Mouse (Mus musculus) MEL (cell line): ENCODE measurements around the gene Rad50. TPM values are rescaled to one million over a fixed set of nuclear protein-coding genes. Genes with fewer than 3 reads are reported as not detected.

Experiments used
- DNase-seq: peaks from one replicate; pipeline ENCODE4 v3.0.0; 2011; ENCODE audit warnings: low read depth, low spot score
- H3K27ac ChIP-seq: 2 replicates; pipeline ENCODE4 v1.5.1; 2012; ENCODE audit warnings: low read depth, mild to moderate bottlenecking, control low read depth, low read length, moderate library complexity; ENCODE audit not compliant: control insufficient read depth
- H3K27me3 ChIP-seq, 2 experiments: fragments of 150-350 bp in 1 of 2; sonication (generic) in 1 of 2; 2 replicates each; pipeline ENCODE4 v1.6.1; 2012; ENCODE audit warnings: low read length in 2 of 2, mild to moderate bottlenecking in 2 of 2, improper control_type of control experiment in 1 of 2, moderate library complexity in 1 of 2; ENCODE audit not compliant: insufficient read depth in 2 of 2, control insufficient read depth in 1 of 2
- H3K36me3 ChIP-seq, 2 experiments: 2 replicates each; pipeline ENCODE4 v1.6.1; 2012 to 2014; ENCODE audit warnings: low read length in 2 of 2, improper control_type of control experiment in 1 of 2, inconsistent platforms in 1 of 2, mild to moderate bottlenecking in 1 of 2; ENCODE audit not compliant: insufficient read depth in 2 of 2, control insufficient read depth in 1 of 2
- H3K4me1 ChIP-seq, 2 experiments: fragments of 150-350 bp in 1 of 2; sonication (generic) in 1 of 2; 2 replicates each; pipeline ENCODE4 v1.6.1; 2012; ENCODE audit warnings: low read length in 2 of 2, improper control_type of control experiment in 1 of 2, mild to moderate bottlenecking in 1 of 2; ENCODE audit not compliant: insufficient read depth in 2 of 2, control insufficient read depth in 1 of 2
- H3K4me3 ChIP-seq, 2 experiments: fragments of 150-350 bp in 1 of 2; sonication (generic) in 1 of 2; 2 replicates each; pipeline ENCODE4 v1.5.1; 2012; ENCODE audit warnings: low read depth in 2 of 2, low read length in 2 of 2, mild to moderate bottlenecking in 2 of 2, moderate library complexity in 2 of 2, control low read depth in 1 of 2, improper control_type of control experiment in 1 of 2; ENCODE audit not compliant: control insufficient read depth in 1 of 2, insufficient read depth in 1 of 2
- H3K79me2 ChIP-seq: 2 replicates; pipeline ENCODE4 v1.6.1; 2012; ENCODE audit warnings: mild to moderate bottlenecking, low read length, moderate library complexity; ENCODE audit not compliant: control insufficient read depth, poor library complexity, insufficient read depth
- H3K9ac ChIP-seq: 2 replicates; pipeline ENCODE4 v1.6.1; 2012; ENCODE audit warnings: low read depth, mild to moderate bottlenecking, control low read depth, low read length, moderate library complexity; ENCODE audit not compliant: control insufficient read depth, poor library complexity, severe bottlenecking
- H3K9me3 ChIP-seq: fragments of 150-350 bp; sonication (generic); replicated peaks from 2 replicates; pipeline ENCODE4 v1.6.1; 2012; ENCODE audit warnings: mild to moderate bottlenecking, low read length, improper control_type of control experiment, moderate library complexity; ENCODE audit not compliant: insufficient read depth
- BHLHE40 ChIP-seq: IDR thresholded peaks from 2 replicates; pipeline ENCODE4 v1.6.1; 2012; ENCODE audit warnings: low read depth, mild to moderate bottlenecking, inconsistent platforms, low read length, improper control_type of control experiment, borderline replicate concordance
- E2F4 ChIP-seq: IDR thresholded peaks from 2 replicates; pipeline ENCODE4 v1.6.1; 2011; ENCODE audit warnings: low read depth, low read length, improper control_type of control experiment, borderline replicate concordance
- ELF1 ChIP-seq: IDR thresholded peaks from 2 replicates; pipeline ENCODE4 v1.6.1; 2014; ENCODE audit warnings: low read depth, mild to moderate bottlenecking, inconsistent platforms, low read length, improper control_type of control experiment, moderate library complexity
- EP300 ChIP-seq, 2 experiments: IDR thresholded peaks; 2 replicates each; pipeline ENCODE4 v1.6.1; 2011; ENCODE audit warnings: improper control_type of control experiment in 2 of 2, low read length in 2 of 2, low read depth in 1 of 2, mild to moderate bottlenecking in 1 of 2
- ETS1 ChIP-seq: IDR thresholded peaks from 2 replicates; pipeline ENCODE4 v1.6.1; 2012; ENCODE audit warnings: low read depth, mild to moderate bottlenecking, inconsistent platforms, low read length, improper control_type of control experiment, moderate library complexity
- JUND ChIP-seq: IDR thresholded peaks from 2 replicates; pipeline ENCODE4 v1.6.1; 2011; ENCODE audit warnings: low read depth, mild to moderate bottlenecking, improper control_type of control experiment, low read length
- MAZ ChIP-seq: IDR thresholded peaks from 2 replicates; pipeline ENCODE4 v1.6.1; 2012; ENCODE audit warnings: low read depth, mild to moderate bottlenecking, inconsistent platforms, low read length, improper control_type of control experiment
- MEF2A ChIP-seq: IDR thresholded peaks from 2 replicates; pipeline ENCODE4 v1.6.1; 2014; ENCODE audit warnings: low read depth, mild to moderate bottlenecking, inconsistent platforms, low read length, improper control_type of control experiment; ENCODE audit not compliant: poor library complexity, insufficient replicate concordance, severe bottlenecking; ENCODE audit errors: extremely low read depth
- MXI1 ChIP-seq: IDR thresholded peaks from 2 replicates; pipeline ENCODE4 v1.6.1; 2011; ENCODE audit warnings: mild to moderate bottlenecking, low read depth, low read length, improper control_type of control experiment
- MYB ChIP-seq: IDR thresholded peaks from 2 replicates; pipeline ENCODE4 v1.6.1; 2011; ENCODE audit warnings: mild to moderate bottlenecking, low read depth, low read length, improper control_type of control experiment
- NRF1 ChIP-seq: IDR thresholded peaks from 2 replicates; pipeline ENCODE4 v1.6.1; 2014; ENCODE audit warnings: low read depth, mild to moderate bottlenecking, inconsistent platforms, low read length, improper control_type of control experiment, moderate library complexity; ENCODE audit not compliant: poor library complexity, insufficient read depth, severe bottlenecking
- SIN3A ChIP-seq: IDR thresholded peaks from 2 replicates; pipeline ENCODE4 v1.6.1; 2012; ENCODE audit warnings: low read length, improper control_type of control experiment, inconsistent platforms
- SMC3 ChIP-seq: IDR thresholded peaks from 2 replicates; pipeline ENCODE4 v1.6.1; 2011; ENCODE audit warnings: low read depth, low read length, improper control_type of control experiment
- USF1 ChIP-seq: IDR thresholded peaks from 2 replicates; pipeline ENCODE4 v1.6.1; 2014; ENCODE audit warnings: low read depth, mild to moderate bottlenecking, inconsistent platforms, low read length, improper control_type of control experiment, moderate library complexity
- USF2 ChIP-seq, 2 experiments: IDR thresholded peaks; 2 replicates each; pipeline ENCODE4 v1.6.1; 2011 to 2012; ENCODE audit warnings: improper control_type of control experiment in 2 of 2, low read length in 2 of 2, borderline replicate concordance in 1 of 2, inconsistent platforms in 1 of 2, low read depth in 1 of 2, mild to moderate bottlenecking in 1 of 2; ENCODE audit not compliant: insufficient read depth in 1 of 2
- ZMIZ1 ChIP-seq: IDR thresholded peaks from 2 replicates; pipeline ENCODE4 v1.6.1; 2012; ENCODE audit warnings: low read depth, mild to moderate bottlenecking, inconsistent platforms, low read length, improper control_type of control experiment, moderate library complexity
- ZNF384 ChIP-seq: IDR thresholded peaks from 2 replicates; pipeline ENCODE4 v1.6.1; 2012; ENCODE audit warnings: low read depth, mild to moderate bottlenecking, inconsistent platforms, low read length, improper control_type of control experiment
- polyA plus RNA-seq, 2 experiments: library from polyadenylated mRNA; stranded (reverse) in 1 of 2; unstranded in 1 of 2; fragments of >175 nt in 1 of 2; fragments of >200 nt in 1 of 2; gene quantifications; 2 replicates each; pipeline versions ENCODE4 v1.2.1 to v1.2.4; 2012; ENCODE audit warnings: low replicate concordance in 2 of 2, low read depth in 1 of 2; ENCODE audit not compliant: insufficient read length in 2 of 2, insufficient read depth in 1 of 2, missing spikeins in 1 of 2
- total RNA-seq: library from RNA; depleted of rRNA; stranded (reverse); fragments of 300-350 nt; gene quantifications from 2 replicates; pipeline ENCODE4 v1.2.3, GENCODE M21; 2012

Gene Rad50
- total and polyA plus RNA-seq, 3 experiments = 32.6 to 447 (median 44.6) TPM

DNA sequence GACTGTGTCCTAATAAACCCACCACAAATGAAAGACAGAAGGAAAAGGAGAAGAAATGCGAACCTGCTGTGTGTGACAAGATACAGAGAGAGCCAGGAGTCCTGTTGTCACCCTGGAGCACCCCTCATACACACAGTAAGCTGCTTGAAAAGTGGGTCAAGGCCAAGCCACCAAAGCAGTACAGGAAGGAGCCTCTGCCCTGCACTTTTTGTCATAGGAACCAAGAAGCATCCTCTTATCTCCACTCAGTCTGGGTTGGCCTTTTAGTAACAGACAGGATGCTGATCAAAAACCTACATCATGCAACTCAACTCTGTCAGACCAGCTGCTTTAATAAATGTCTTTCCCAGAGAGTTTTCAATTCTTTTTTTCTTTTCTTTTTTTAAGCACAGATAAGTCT is 12.6 kb upstream of the Rad50 start:
- Histone ChIP-seq H3K9me3 (no peaks in the 10 kb centered on the region), H3K27ac (no peak overlapping the region), H3K4me3 (no peak overlapping the region), H3K27me3 (peaks cover 3 to 18% of the 10 kb centered on the region in 2 experiments; a peak in 3 of 4 replicates), H3K36me3 (no peaks in the 10 kb centered on the region), H3K4me1 (no peaks in the 10 kb centered on the region), H3K79me2 (no peaks in the 10 kb centered on the region), H3K9ac (no peak overlapping the region)
- no peak for DNase-seq
- TF ChIP-seq MYB (no peak), MXI1 (no peak), ETS1 (no peak), ZMIZ1 (no peak), MAZ (no peak)

DNA sequence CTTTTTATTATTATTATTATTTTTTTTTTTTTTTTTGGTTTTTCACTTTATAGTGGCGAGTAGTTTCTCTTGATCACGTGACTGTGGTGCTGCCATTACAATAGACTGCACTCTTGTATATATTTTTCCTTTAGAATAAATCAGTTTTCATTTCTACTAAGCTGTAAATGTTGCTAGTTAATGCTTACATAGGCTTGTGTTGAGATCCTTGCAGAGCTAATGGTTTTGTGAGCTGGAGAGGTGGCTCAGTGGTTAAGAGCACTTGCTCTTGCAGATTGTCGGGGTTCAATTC is 545 bp upstream of the Rad50 start:
- no peaks in the 10 kb centered on the region for H3K27me3 ChIP-seq
- H3K4me3 ChIP-seq = peak overlapping the region; percentile 59 to 88
- H3K4me1 ChIP-seq = peaks cover 3 to 10% of the 10 kb centered on the region in 2 experiments
- H3K36me3 ChIP-seq = peaks cover 4 to 25% of the 10 kb centered on the region in 2 experiments; a peak in 3 of 4 replicates
- H3K27ac ChIP-seq = peak overlapping the region; percentile 97
- no peak for DNase-seq
- peaks cover 17% of the 10 kb centered on the region for H3K79me2 ChIP-seq
- H3K9ac ChIP-seq = peak overlapping the region; percentile 94
- TF ChIP-seq BHLHE40 (peak; percentile 85), USF1 (peak; percentile 93), JUND (no peak), USF2 (IDR thresholded peaks at IDR 0.05; ENCODE audit: borderline replicate concordance in 1 of 2, insufficient read depth in 1 of 2, low read depth in 1 of 2, low read length in 2 of 2) (peak; percentile 61 to 88; a peak in 3 of 4 replicates)
- TF ChIP-seq, all 39 proteins: peak for 3
- no peaks in the 10 kb centered on the region for H3K9me3 ChIP-seq

DNA sequence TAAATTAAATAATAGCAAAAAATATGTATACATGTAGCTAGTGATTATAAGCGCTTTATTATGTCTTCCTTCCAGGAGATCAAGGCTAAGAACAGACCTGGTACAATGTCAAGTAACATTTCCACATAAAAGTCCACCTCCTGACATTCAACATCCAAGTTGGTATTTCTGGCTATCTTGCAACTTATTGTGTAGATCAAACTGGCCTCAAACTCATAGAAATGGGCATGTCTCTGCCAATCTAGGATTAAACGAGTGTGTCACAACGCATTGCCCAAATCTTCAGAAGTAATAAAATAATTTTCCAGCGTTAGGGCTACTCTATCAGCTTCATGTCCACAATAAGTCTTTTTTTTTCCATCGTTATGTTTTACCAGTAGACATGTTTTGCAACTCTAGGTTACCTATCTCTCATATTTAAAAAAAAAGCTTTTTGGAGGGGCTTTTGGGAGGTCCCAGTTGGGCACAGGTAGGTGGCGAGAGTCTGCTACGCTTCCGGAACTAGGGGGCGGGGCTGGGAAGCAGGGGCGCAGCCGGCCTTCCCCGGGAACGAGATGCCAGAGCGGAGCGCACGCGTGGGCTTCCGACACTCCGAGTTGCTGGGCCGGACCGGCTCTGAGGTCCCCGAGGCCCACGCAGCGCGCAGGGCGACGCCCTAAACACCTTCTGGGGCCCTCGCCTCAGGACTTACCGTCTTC is 734 bp downstream of the Rad50 start:
- H3K4me1 ChIP-seq = peaks cover 3 to 10% of the 10 kb centered on the region in 2 experiments
- peak overlapping the region; percentile 97 for H3K27ac ChIP-seq
- H3K9ac ChIP-seq = peak overlapping the region; percentile 94
- peaks cover 13 to 25% of the 10 kb centered on the region in 2 experiments for H3K36me3 ChIP-seq
- peaks cover 17% of the 10 kb centered on the region for H3K79me2 ChIP-seq
- peak overlapping the region; percentile 68 to 88 for H3K4me3 ChIP-seq
- no peaks in the 10 kb centered on the region for H3K27me3 ChIP-seq
- DNase-seq = peak; percentile 84
- TF ChIP-seq E2F4 (peak; percentile 49; the same call in 1 of the 2 replicates), NRF1 (peak; percentile 62; the same call in 1 of the 2 replicates), EP300 (IDR thresholded peaks at IDR 0.05; ENCODE audit: low read depth in 1 of 2, low read length in 2 of 2) (0 out of 4 replicates have a peak, but pooled peaks of 1 of the 2 experiments have one; percentile 4), ZNF384 (peak; percentile 58; the same call in 1 of the 2 replicates), SMC3 (0 out of 2 replicates have a peak, but pooled peaks have one; percentile 0), MEF2A (no peak), SIN3A (no peak), ZMIZ1 (peak; percentile 74), ELF1 (peak; percentile 59; the same call in 1 of the 2 replicates)
- TF ChIP-seq, all 39 proteins: peak for 7
- no peaks in the 10 kb centered on the region for H3K9me3 ChIP-seq
